Mouse (Mus musculus) colon, adult 2 months (tissue): ENCODE results near the gene Micall2. TPM values are rescaled to one million over a fixed set of nuclear protein-coding genes. Genes with fewer than 3 reads are reported as not detected.

Source experiments
- polyA plus RNA-seq: library from polyadenylated mRNA; depleted of rRNA; stranded (reverse); fragments of >200 nt; gene quantifications from 2 replicates; pipeline ENCODE4 v1.2.3, GENCODE M21; 2012; rRNA removed

Micall2 gene
- 16.0 and 17.5 TPM in 2 replicates for polyA plus RNA-seq

DNA sequence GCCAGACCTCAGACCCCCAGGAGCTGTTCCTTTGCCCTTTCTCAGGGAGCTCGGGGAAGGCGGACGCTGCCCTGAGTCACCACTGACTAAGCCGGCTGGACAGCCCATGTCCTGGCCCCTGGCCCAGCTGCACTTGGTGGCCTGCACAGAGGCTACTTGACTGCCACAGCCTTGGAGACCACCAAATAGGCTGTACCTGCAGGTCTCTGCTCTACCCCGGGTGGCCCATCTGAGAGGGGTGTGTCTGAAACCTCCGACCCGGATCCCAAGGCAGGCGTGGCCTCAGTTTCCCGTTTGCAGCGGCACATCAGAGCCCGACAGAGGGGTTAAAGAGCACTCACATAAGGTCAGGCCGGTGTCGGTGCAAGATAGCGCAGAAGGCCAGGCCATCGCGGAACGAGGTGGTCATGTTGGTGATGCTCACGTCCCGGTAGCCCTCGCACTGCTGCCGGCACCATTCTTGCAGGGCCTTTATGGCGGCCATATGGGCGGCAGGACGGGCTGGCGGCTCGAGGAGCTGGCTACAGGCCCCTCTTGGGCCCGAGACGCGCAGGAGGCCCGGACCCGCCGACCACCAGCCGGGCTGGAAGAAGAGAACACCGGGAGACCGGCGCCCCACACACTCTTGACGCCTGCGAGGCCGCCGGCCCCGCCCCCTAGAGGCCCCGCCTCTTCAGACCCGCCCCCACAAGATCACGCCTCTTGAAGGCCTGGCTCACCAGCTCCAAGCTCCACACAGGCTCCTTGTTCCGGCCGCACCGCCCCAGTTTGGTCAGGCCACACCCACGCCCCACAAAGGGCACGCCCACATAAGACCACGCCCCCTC, at the start of gene Micall2:
Gene Micall2, minus strand, starts transcription at position 660 of the 827 bp plus-strand sequence.

DNA sequence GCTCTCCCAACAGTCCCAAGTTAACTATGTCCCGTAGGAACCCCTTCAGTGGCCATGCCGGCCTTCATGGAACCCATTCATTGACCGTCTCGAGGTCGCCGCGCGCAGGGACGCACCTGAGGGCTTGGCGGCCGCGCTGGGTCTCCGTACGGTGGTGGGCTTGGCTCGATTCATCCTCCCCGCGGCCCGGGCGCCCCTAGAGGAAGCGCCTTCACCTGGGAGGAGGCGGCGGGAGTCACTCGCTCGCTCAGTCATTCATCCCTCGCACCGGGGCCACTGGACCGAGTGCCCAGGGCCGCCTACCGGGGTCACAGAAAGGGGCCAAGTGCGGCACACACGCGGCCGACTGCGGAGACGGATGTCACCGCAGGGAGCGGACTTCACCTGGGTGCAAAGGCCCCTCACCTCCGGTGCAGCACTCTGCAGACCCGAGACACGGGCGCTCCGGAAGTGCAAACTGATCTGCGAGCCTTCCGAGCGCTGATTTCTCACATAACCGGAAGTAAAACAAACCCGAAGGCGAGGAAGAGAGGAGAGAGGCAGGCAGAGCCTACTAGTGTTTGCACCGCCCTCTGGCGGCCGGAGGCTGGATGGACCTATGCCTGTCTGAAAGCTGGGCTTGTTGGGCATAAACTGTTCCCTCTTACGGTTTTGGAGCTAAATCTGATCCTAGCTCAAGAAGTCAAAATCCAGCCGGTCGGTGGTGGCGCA, 39.2 kb upstream of the Micall2 start, which contains the start of gene Ints1:
Gene Ints1, minus strand, starts transcription at position 459 of the 711 bp plus-strand sequence.

Other genes starting within 250 kb of the Micall2 start
- gene Uncx, start 192.8 kb downstream of the Micall2 start, polyA plus RNA-seq = not detected in 2 replicates
- gene Ints1, start 39.3 kb upstream of the Micall2 start, polyA plus RNA-seq = 57.8 and 61.7 TPM in 2 replicates
- gene Mafk, start 55.2 kb upstream of the Micall2 start, polyA plus RNA-seq = 50.4 and 53.4 TPM in 2 replicates
- 89.2 and 132 TPM in 2 replicates for gene Tmem184a, start 83.6 kb upstream of the Micall2 start, polyA plus RNA-seq
- 0.33 TPM in 1 of 2 replicates, not detected in the other for gene Gm26938, start 90.1 kb upstream of the Micall2 start, polyA plus RNA-seq
- 22.8 and 26.1 TPM in 2 replicates for gene Psmg3, start 90.5 kb upstream of the Micall2 start, polyA plus RNA-seq
- gene Elfn1, start 171.6 kb upstream of the Micall2 start, polyA plus RNA-seq = 0.23 and 0.30 TPM in 2 replicates